Mouse (Mus musculus): ENCODE results near the gene Prokr2. TPM values are rescaled to one million over a fixed set of nuclear protein-coding genes. Genes with fewer than 3 reads are reported as not detected.

The Prokr2 gene
- 0.91 and 1.5 TPM in 2 replicates for polyA plus RNA-seq (2015; fragmentation: Nextera tagmentation; extraction: Ambion mirVana)

DNA sequence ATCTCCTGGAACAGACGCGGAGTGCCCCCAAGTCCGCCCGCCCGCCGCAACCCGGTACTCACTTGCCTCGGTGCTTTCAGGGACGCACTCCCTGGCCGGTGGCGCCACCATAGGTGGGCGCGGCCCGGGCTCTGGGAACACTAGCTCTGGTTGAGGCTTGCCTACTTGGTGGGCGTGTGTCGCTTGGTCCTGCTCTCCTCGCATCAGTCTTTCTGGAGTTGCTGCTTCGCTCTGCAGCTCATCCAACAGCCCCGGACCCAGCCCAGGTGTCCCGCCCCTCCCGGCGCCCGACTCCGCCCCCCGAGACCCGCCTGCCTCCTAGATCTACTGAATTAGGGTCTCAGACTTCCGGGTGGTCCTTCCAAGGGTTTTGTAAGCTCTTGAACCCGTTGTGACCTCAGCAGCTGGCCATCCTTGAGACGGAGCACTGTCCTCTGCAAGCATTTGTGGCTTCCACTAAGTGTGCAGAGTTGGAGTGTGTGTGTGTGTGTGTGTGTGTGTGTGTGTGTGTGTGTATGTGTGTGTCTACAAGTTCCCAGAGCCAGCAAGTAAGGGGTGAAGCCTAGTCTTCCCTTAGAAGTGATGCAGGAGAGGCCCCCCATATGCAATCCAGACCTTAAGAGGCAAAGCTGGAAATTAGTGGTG lies at the start of gene Prokr2:
Gene Prokr2, minus strand, starts transcription at position 254 of the 645 bp plus-strand sequence.
- Histone ChIP-seq H3K9me3 (replicated peaks; ENCODE audit: control insufficient read depth, low read length) (no peaks in the 10 kb centered on the region), H3K36me3 (ENCODE audit: control insufficient read depth, insufficient read depth) (no peaks in the 10 kb centered on the region), H3K4me3 (ENCODE audit: low read length) (peak within 1 kb of the TSS; percentile 63), H3K27ac (ENCODE audit: low read length) (no peak within 1 kb of the TSS), H3K4me1 (ENCODE audit: control insufficient read depth, insufficient read depth, low read length) (peaks cover 8% of the 10 kb centered on the region), H3K9ac (ENCODE audit: low read length) (peak within 1 kb of the TSS; percentile 68), H3K4me2 (ENCODE audit: low read depth, low read length) (peak within 1 kb of the TSS; percentile 97), H3K27me3 (ENCODE audit: control insufficient read depth, insufficient read depth, low read length) (peaks cover 4% of the 10 kb centered on the region)
- WGBS, result under 1% methylated on average over 28 of the region's 29 CpGs
- ATAC-seq (replicated peaks; ENCODE audit: extremely low read depth, insufficient read depth, low FRiP score), result no peak; the same call in 1 of the 2 replicates

DNA sequence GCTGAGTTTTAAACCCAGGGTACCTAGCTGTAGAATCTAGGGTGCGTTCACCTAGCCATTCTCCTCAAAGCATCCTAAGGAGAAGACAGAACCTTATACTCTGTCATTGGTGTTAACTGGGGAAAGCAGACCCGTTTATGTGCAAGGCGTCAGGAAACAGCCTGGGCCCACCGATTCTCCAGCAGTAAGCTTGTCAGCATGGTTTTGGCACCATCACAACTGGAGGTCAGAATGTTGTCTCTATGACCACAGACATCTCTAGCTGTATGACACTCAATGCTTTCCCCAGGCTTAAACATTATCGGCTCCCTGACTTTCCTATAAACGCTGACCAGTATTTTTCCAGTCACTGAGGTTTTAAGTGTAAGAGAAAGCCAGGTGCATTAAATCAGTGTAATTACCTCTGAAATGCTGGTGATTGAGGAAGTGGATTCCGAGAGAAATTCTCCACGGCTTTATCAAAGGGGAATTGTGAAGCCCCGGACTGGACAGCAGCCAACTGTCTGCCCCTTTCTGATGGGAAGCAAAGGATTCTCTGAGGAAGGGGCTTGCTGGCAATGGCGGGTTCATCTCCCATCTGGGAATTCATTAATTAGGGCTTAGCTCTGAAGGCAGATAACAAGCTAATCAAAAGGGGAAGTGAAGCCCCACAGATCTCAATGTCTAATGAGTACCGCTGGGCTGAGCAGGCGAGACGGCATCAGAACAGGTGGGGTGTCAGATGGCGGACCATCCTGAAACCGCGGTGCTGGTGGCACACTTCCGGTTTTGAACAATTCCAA lies 42.1 kb upstream of the Prokr2 start:
- 40% methylated on average over 17 of the region's 17 CpGs for WGBS
- Histone ChIP-seq H3K4me2 (ENCODE audit: low read depth, low read length) (peak overlapping the region; percentile 45), H3K4me1 (ENCODE audit: control insufficient read depth, insufficient read depth, low read length) (no peaks in the 10 kb centered on the region), H3K36me3 (ENCODE audit: control insufficient read depth, insufficient read depth) (no peaks in the 10 kb centered on the region), H3K4me3 (ENCODE audit: low read length) (no peak overlapping the region), H3K27me3 (ENCODE audit: control insufficient read depth, insufficient read depth, low read length) (no peaks in the 10 kb centered on the region), H3K9me3 (replicated peaks; ENCODE audit: control insufficient read depth, low read length) (no peaks in the 10 kb centered on the region), H3K27ac (ENCODE audit: low read length) (no peak overlapping the region), H3K9ac (ENCODE audit: low read length) (no peak overlapping the region)
- ATAC-seq (replicated peaks; ENCODE audit: extremely low read depth, insufficient read depth, low FRiP score), result no peak

DNA sequence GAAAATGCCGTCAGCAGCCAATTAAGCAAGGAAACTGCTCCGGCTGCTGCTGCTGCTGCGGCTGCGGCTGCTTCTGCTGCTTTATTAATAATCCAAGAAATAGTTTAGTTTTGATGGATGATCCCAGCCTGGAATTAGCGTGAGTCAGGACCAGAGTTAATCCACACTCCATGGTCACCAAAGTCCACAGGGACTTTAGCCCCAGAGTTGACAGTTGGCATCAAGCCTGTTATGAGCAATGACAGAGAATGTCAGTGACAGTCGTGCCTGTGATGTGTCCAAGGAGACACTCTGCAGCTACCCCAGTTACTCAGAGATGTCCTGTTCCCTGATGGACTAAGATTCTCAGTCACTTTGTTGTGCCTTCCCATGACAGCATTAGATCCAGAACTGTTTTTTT lies 40.3 kb upstream of the Prokr2 start:
- H3K9me3 ChIP-seq (replicated peaks; ENCODE audit: control insufficient read depth, low read length), result no peaks in the 10 kb centered on the region; the same call in 1 of the 2 replicates
- no peak overlapping the region for H3K4me3 ChIP-seq (ENCODE audit: low read length)
- no peaks in the 10 kb centered on the region for H3K36me3 ChIP-seq (ENCODE audit: control insufficient read depth, insufficient read depth)
- H3K4me2 ChIP-seq (ENCODE audit: low read depth, low read length), result no peak overlapping the region
- no peaks in the 10 kb centered on the region for H3K4me1 ChIP-seq (ENCODE audit: control insufficient read depth, insufficient read depth, low read length)
- H3K9ac ChIP-seq (ENCODE audit: low read length), result no peak overlapping the region
- H3K27ac ChIP-seq (ENCODE audit: low read length), result no peak overlapping the region
- whole genome bisulfite sequencing, result 66% methylated on average over 6 of the region's 6 CpGs
- no peak for ATAC-seq (replicated peaks; ENCODE audit: extremely low read depth, insufficient read depth, low FRiP score)
- no peaks in the 10 kb centered on the region for H3K27me3 ChIP-seq (ENCODE audit: control insufficient read depth, insufficient read depth, low read length)

DNA sequence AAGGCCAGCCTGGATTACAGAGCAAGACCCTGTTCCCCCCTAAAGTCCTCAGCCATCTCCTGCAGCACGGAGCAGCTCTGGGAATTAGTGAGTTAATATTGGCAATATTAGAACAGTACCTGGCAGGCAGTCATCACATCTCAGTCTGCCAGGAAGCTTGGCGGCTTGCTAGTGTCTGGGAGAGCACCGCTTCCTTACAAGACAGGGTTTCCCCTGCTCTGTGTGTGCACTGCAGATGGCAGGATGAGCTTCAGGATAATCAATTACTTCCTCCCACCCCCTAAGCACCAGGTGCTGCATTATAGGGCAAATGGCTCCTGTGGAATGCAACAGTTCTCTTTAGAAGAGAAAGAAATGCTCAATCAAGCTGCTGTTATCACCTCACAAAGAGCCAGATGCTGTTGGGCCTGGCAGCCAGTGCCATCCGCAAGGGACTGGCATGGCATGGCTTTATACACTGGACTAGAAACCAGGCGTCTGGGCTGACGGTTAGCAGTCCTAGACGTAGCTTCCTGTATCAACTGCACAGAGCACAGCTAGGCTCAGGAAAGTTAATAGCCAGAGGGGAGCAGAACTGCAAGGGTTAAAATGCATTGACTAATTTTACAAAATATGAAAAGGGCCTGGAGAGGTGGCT lies 38.3 kb upstream of the Prokr2 start:
- Histone ChIP-seq H3K4me1 (ENCODE audit: control insufficient read depth, insufficient read depth, low read length) (no peaks in the 10 kb centered on the region), H3K27me3 (ENCODE audit: control insufficient read depth, insufficient read depth, low read length) (no peaks in the 10 kb centered on the region), H3K4me3 (ENCODE audit: low read length) (no peak overlapping the region), H3K27ac (ENCODE audit: low read length) (no peak overlapping the region), H3K9me3 (replicated peaks; ENCODE audit: control insufficient read depth, low read length) (no peaks in the 10 kb centered on the region; the same call in 1 of the 2 replicates), H3K36me3 (ENCODE audit: control insufficient read depth, insufficient read depth) (no peaks in the 10 kb centered on the region), H3K4me2 (ENCODE audit: low read depth, low read length) (no peak overlapping the region), H3K9ac (ENCODE audit: low read length) (no peak overlapping the region)
- no peak for ATAC-seq (replicated peaks; ENCODE audit: extremely low read depth, insufficient read depth, low FRiP score)
- WGBS, result 75% methylated on average over 7 of the region's 7 CpGs

DNA sequence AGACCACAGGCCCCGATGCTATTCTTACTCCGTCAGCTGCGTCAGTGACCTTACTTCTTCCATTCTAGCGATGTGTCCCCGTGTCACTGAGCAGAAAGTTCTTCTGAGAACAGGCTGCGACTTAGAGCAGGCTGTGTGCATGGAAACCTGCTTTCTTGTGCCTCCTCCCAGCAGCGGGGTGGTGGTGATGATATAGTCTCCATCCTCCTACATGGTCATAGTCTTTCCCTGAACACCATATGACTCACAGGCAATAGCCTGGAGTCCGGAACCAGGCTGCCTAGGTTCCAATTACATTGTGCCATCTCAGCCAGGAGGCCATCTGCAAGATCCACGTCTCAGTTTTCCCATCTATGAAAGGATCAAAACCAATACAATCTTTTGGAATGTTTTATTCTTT lies 37.6 kb upstream of the Prokr2 start:
- no peaks in the 10 kb centered on the region for H3K4me1 ChIP-seq (ENCODE audit: control insufficient read depth, insufficient read depth, low read length)
- no peaks in the 10 kb centered on the region; the same call in 1 of the 2 replicates for H3K9me3 ChIP-seq (replicated peaks; ENCODE audit: control insufficient read depth, low read length)
- no peaks in the 10 kb centered on the region for H3K36me3 ChIP-seq (ENCODE audit: control insufficient read depth, insufficient read depth)
- H3K4me3 ChIP-seq (ENCODE audit: low read length), result no peak overlapping the region
- no peak for ATAC-seq (replicated peaks; ENCODE audit: extremely low read depth, insufficient read depth, low FRiP score)
- no peaks in the 10 kb centered on the region for H3K27me3 ChIP-seq (ENCODE audit: control insufficient read depth, insufficient read depth, low read length)
- 79% methylated on average over 9 of the region's 9 CpGs for whole genome bisulfite sequencing
- H3K27ac ChIP-seq (ENCODE audit: low read length), result no peak overlapping the region
- no peak overlapping the region for H3K9ac ChIP-seq (ENCODE audit: low read length)
- H3K4me2 ChIP-seq (ENCODE audit: low read depth, low read length), result no peak overlapping the region

DNA sequence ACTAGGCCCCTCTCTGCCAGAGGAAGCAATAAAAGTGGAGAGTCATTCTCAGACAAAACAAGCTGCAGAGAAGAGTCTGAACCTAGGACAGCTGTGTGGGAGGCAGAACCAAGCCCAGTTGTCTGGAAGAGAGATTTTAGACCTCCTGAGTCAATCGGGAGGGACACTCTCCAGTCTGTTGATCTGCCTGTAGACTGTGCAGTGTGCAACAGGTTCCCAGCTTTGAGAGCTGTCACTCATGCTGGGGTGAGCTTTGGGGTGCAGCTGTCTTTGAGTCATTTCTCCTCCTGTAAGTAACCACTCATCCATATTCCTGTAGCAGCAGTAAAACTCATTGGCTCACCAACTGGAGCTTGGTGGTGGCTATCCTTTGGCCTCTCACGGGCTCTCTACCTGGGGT lies 33.2 kb upstream of the Prokr2 start:
- Histone ChIP-seq H3K4me3 (ENCODE audit: low read length) (no peak overlapping the region), H3K27me3 (ENCODE audit: control insufficient read depth, insufficient read depth, low read length) (no peaks in the 10 kb centered on the region), H3K9me3 (replicated peaks; ENCODE audit: control insufficient read depth, low read length) (no peaks in the 10 kb centered on the region; the same call in 1 of the 2 replicates), H3K9ac (ENCODE audit: low read length) (no peak overlapping the region), H3K4me2 (ENCODE audit: low read depth, low read length) (no peak overlapping the region), H3K4me1 (ENCODE audit: control insufficient read depth, insufficient read depth, low read length) (no peaks in the 10 kb centered on the region), H3K27ac (ENCODE audit: low read length) (no peak overlapping the region), H3K36me3 (ENCODE audit: control insufficient read depth, insufficient read depth) (no peaks in the 10 kb centered on the region)
- no peak for ATAC-seq (replicated peaks; ENCODE audit: extremely low read depth, insufficient read depth, low FRiP score)
- WGBS, result 73% methylated on average over 2 of the region's 2 CpGs

DNA sequence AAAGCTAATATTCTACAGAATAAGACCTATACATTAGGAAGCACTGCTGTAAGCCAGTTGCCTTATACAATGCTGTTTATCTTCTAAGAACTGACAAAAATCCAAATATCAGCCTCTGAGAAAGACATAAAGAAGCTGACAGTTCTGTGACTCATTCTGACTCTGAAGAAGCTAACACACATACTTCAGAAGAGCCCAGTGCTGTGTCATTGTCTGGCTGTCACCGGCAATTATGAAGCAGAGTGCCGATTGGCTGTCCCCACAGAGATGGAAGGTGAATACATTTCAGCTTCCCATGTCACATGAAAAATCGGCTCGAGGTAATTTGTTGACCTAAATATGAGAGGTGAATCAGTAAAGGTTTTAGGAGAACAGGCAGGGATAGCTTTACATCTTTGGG lies 24.9 kb upstream of the Prokr2 start:
- Histone ChIP-seq H3K9ac (ENCODE audit: low read length) (no peak overlapping the region), H3K36me3 (ENCODE audit: control insufficient read depth, insufficient read depth) (no peaks in the 10 kb centered on the region), H3K4me1 (ENCODE audit: control insufficient read depth, insufficient read depth, low read length) (no peaks in the 10 kb centered on the region), H3K27ac (ENCODE audit: low read length) (no peak overlapping the region), H3K27me3 (ENCODE audit: control insufficient read depth, insufficient read depth, low read length) (no peaks in the 10 kb centered on the region), H3K9me3 (replicated peaks; ENCODE audit: control insufficient read depth, low read length) (peaks cover 7% of the 10 kb centered on the region; the same call in 1 of the 2 replicates), H3K4me3 (ENCODE audit: low read length) (no peak overlapping the region), H3K4me2 (ENCODE audit: low read depth, low read length) (no peak overlapping the region)
- no peak for ATAC-seq (replicated peaks; ENCODE audit: extremely low read depth, insufficient read depth, low FRiP score)
- 85% methylated on average over 4 of the region's 4 CpGs for WGBS

DNA sequence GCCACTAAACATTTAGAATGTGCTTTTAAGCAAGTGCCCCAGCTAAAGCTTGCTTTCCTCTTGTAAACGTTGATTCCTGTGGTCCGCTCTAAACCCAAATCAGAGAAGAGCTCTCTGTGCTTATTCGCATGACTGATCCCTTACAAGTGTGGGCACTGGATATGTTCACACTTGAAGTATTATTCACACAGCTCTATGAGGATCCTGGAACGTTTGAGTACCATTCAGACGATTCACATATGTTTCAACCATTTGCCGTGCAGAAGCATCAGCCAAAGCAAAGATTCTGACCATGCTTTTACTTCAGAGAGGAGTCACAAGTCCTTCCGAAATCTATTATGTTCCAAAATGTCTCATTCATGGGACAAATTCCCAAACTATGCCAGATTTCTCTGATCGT lies 12.9 kb upstream of the Prokr2 start:
- 77% methylated on average over 8 of the region's 8 CpGs for WGBS
- H3K4me3 ChIP-seq (ENCODE audit: low read length), result no peak overlapping the region
- H3K4me1 ChIP-seq (ENCODE audit: control insufficient read depth, insufficient read depth, low read length), result no peaks in the 10 kb centered on the region
- peaks cover 15% of the 10 kb centered on the region for H3K9me3 ChIP-seq (replicated peaks; ENCODE audit: control insufficient read depth, low read length)
- H3K36me3 ChIP-seq (ENCODE audit: control insufficient read depth, insufficient read depth), result 0 out of 2 replicates have a peak, but pooled peaks cover 2% of the 10 kb centered on the region
- no peak overlapping the region for H3K4me2 ChIP-seq (ENCODE audit: low read depth, low read length)
- no peak overlapping the region for H3K9ac ChIP-seq (ENCODE audit: low read length)
- no peak overlapping the region for H3K27ac ChIP-seq (ENCODE audit: low read length)
- no peak for ATAC-seq (replicated peaks; ENCODE audit: extremely low read depth, insufficient read depth, low FRiP score)
- no peaks in the 10 kb centered on the region for H3K27me3 ChIP-seq (ENCODE audit: control insufficient read depth, insufficient read depth, low read length)

DNA sequence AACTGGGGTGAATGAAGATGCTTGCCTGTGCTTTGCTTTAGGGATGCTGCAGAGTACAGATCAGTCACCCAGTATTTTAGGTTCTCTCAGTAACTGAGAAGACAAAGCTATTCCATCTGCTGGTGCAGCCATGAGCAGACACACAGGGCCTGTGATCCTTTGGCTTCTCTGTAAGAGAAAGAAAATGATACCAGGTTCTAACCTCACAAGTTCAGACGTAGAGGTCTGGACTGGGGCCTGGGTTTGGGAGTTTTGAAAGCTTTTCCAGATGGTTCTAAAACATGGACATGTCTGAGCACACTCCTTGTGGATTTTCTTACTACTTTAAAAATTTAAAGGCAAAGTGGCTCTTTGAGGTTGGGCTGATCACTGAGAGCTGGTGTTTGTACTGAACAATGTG lies 10.5 kb upstream of the Prokr2 start:
- no peak overlapping the region for H3K4me3 ChIP-seq (ENCODE audit: low read length)
- H3K4me2 ChIP-seq (ENCODE audit: low read depth, low read length), result no peak overlapping the region
- no peaks in the 10 kb centered on the region for H3K27me3 ChIP-seq (ENCODE audit: control insufficient read depth, insufficient read depth, low read length)
- ATAC-seq (replicated peaks; ENCODE audit: extremely low read depth, insufficient read depth, low FRiP score), result no peak
- H3K4me1 ChIP-seq (ENCODE audit: control insufficient read depth, insufficient read depth, low read length), result no peaks in the 10 kb centered on the region
- peaks cover 15% of the 10 kb centered on the region for H3K9me3 ChIP-seq (replicated peaks; ENCODE audit: control insufficient read depth, low read length)
- H3K27ac ChIP-seq (ENCODE audit: low read length), result no peak overlapping the region
- H3K9ac ChIP-seq (ENCODE audit: low read length), result no peak overlapping the region
- WGBS, result 55% methylated on average over 1 of the region's 1 CpGs
- 0 out of 2 replicates have a peak, but pooled peaks cover 2% of the 10 kb centered on the region for H3K36me3 ChIP-seq (ENCODE audit: control insufficient read depth, insufficient read depth)

All from heart, embryonic 16.5 days (tissue).